Mouse (Mus musculus) lung, adult 2 months (tissue): ENCODE data around the gene Phf13.

Experiments
- CTCF ChIP-seq: fragments of 200-500 bp; IDR thresholded peaks from 2 replicates; pipeline ENCODE4 v1.5.1; 2011; ENCODE audit warnings: mild to moderate bottlenecking, low read length, control low read depth; ENCODE audit not compliant: insufficient read depth
- POLR2A ChIP-seq: fragments of 200-500 bp; IDR thresholded peaks from 2 replicates; pipeline ENCODE4 v1.6.1; 2011; ENCODE audit warnings: low read depth, mild to moderate bottlenecking, control low read depth, low read length, borderline replicate concordance; ENCODE audit errors: extremely low read depth

GRCm38 (mm10) chr4:152032922-152033321 lies 36.9 kb upstream of the Phf13 start:
- TF ChIP-seq CTCF = no peak
- no peak for TF ChIP-seq POLR2A
